Mouse (Mus musculus): ENCODE measurements around the gene Ifnl3. TPM values are rescaled to one million over a fixed set of nuclear protein-coding genes. Genes with fewer than 3 reads are reported as not detected.

Ifnl3 gene
- total RNA-seq, 2 experiments from 2014 or later = not detected

GRCm38 (mm10) chr7:28573236-28573635, 50.6 kb downstream of the Ifnl3 start:
- intact Hi-C loops (cut with DNase I) = no loop called here
- DNase-seq (ENCODE audit: low spot score in 2 of 2) = no peak

Small RNAs within 50 kb of the gene (microRNA-seq; reads per million reads assigned to microRNA genes)
- gene Mir7049 = 1.3 reads per million

Other genes with a start within 250 kb of the Ifnl3 start
- gene Eid2b, start 245.1 kb upstream of the Ifnl3 start, total RNA-seq (2021) = 10 to 100 TPM; 33.3 to 37.8 TPM
- under 1 TPM; 0.43 to 0.44 TPM for gene Selenov, start 231.7 kb upstream of the Ifnl3 start, total RNA-seq (2021)
- gene Dll3, start 220.6 kb upstream of the Ifnl3 start, total RNA-seq (2021) = 1 to 10 TPM; 1.4 to 1.8 TPM
- 10 to 100 TPM; 44.1 to 46.3 TPM for gene Timm50, start 210.8 kb upstream of the Ifnl3 start, total RNA-seq (2021)
- 100 to 1,000 TPM; 120 to 122 TPM for gene Supt5, start 184.1 kb upstream of the Ifnl3 start, total RNA-seq (2021)
- gene Rps16, start 172.2 kb upstream of the Ifnl3 start, total RNA-seq (2021) = 100 to 1,000 TPM; 425 to 456 TPM
- 1 to 10 TPM; 6.2 to 9.7 TPM for gene Plekhg2, start 150.2 kb upstream of the Ifnl3 start, total RNA-seq (2021)
- gene Zfp36, start 142.6 kb upstream of the Ifnl3 start, total RNA-seq (2021) = 1 to 10 TPM; 2.6 to 3.3 TPM
- 10 to 100 TPM; 17.9 to 21.3 TPM for gene Med29, start 130.1 kb upstream of the Ifnl3 start, total RNA-seq (2021)
- 10 to 100 TPM; 59.0 to 72.1 TPM for gene Paf1, start 129.9 kb upstream of the Ifnl3 start, total RNA-seq (2021)
- gene Gmfg, start 85.4 kb upstream of the Ifnl3 start, total RNA-seq (2021) = 1 to 10 TPM; 1.3 to 2.0 TPM
- 10 to 100 TPM; 85.9 to 93.8 TPM for gene Lrfn1, start 70.9 kb upstream of the Ifnl3 start, total RNA-seq (2021)
- not detected for gene Ifnl2, start 12.4 kb upstream of the Ifnl3 start, total RNA-seq (2021)
- gene Sycn, start 18.0 kb downstream of the Ifnl3 start, total RNA-seq (2021) = not detected
- under 1 TPM; 0.27 to 0.52 TPM for gene Nccrp1, start 24.4 kb downstream of the Ifnl3 start, total RNA-seq (2021)
- gene Samd4b, start 75.3 kb downstream of the Ifnl3 start, total RNA-seq (2021) = 10 to 100 TPM; 68.7 to 68.8 TPM
- gene Pak4, start 75.3 kb downstream of the Ifnl3 start, total RNA-seq (2021) = 10 to 100 TPM in 1 of 2 experiments, 1 to 10 TPM in 1; 9.0 to 10.4 TPM
- 1 to 10 TPM in 1 of 2 experiments, under 1 TPM in 1; 0.99 to 1.5 TPM for gene Acp7, start 108.5 kb downstream of the Ifnl3 start, total RNA-seq (2021)
- gene Fbxo27, start 170.0 kb downstream of the Ifnl3 start, total RNA-seq (2021) = 10 to 100 TPM; 23.3 to 25.0 TPM
- 1 to 10 TPM; 2.0 TPM for gene Fbxo17, start 194.0 kb downstream of the Ifnl3 start, total RNA-seq (2021)
- gene Mrps12, start 219.0 kb downstream of the Ifnl3 start, total RNA-seq (2021) = 10 to 100 TPM; 66.5 to 70.2 TPM
- 10 to 100 TPM; 14.9 to 15.1 TPM for gene Sars2, start 219.2 kb downstream of the Ifnl3 start, total RNA-seq (2021)
- gene Ccer2, start 233.3 kb downstream of the Ifnl3 start, total RNA-seq (2021) = 1 to 10 TPM; 1.3 to 2.6 TPM
- 100 to 1,000 TPM; 142 to 169 TPM for gene Sirt2, start 243.9 kb downstream of the Ifnl3 start, total RNA-seq (2021)
- 10 to 100 TPM; 34.7 to 38.9 TPM for gene Nfkbib, start 244.7 kb downstream of the Ifnl3 start, total RNA-seq (2021)

Data from left cerebral cortex, postnatal 36 days (tissue).